Mouse (Mus musculus): Measurements from ENCODE around the gene Cdc42bpg.

The Cdc42bpg gene

GRCm38 (mm10) chr19:6277661-6278438, 28.4 kb upstream of the Cdc42bpg start:
- peak; percentile 93 for DNase-seq

- DNase-seq = no peak
Observed at GRCm38 (mm10) chr19:6278439-6279073, 27.7 kb upstream of the Cdc42bpg start.

GRCm38 (mm10) chr19:6279481-6280144, 26.6 kb upstream of the Cdc42bpg start:
- DNase-seq = no peak

- peak; percentile 70 for DNase-seq
Observed at GRCm38 (mm10) chr19:6280554-6280953, 25.7 kb upstream of the Cdc42bpg start.

- DNase-seq = no peak
Observed at GRCm38 (mm10) chr19:6281122-6282020, 24.9 kb upstream of the Cdc42bpg start.

GRCm38 (mm10) chr19:6283001-6283400, 23.3 kb upstream of the Cdc42bpg start:
- peak; percentile 72 for DNase-seq

GRCm38 (mm10) chr19:6284502-6284901, 21.8 kb upstream of the Cdc42bpg start:
- no peak for DNase-seq

GRCm38 (mm10) chr19:6285226-6285625, 21.0 kb upstream of the Cdc42bpg start:
- no peak for DNase-seq

GRCm38 (mm10) chr19:6285632-6286433, 20.4 kb upstream of the Cdc42bpg start:
- DNase-seq = peak; percentile 68

- DNase-seq = no peak
Observed at GRCm38 (mm10) chr19:6286434-6287401, 19.5 kb upstream of the Cdc42bpg start.

- DNase-seq = no peak
Observed at GRCm38 (mm10) chr19:6288236-6288894, 17.9 kb upstream of the Cdc42bpg start.

- DNase-seq = no peak
Observed at GRCm38 (mm10) chr19:6289696-6290238, 16.5 kb upstream of the Cdc42bpg start.

GRCm38 (mm10) chr19:6290720-6291116, 15.5 kb upstream of the Cdc42bpg start:
- peak; percentile 60 for DNase-seq

GRCm38 (mm10) chr19:6291117-6291781, 15.0 kb upstream of the Cdc42bpg start:
- DNase-seq = peak; percentile 89

GRCm38 (mm10) chr19:6292262-6292661, 14.0 kb upstream of the Cdc42bpg start:
- DNase-seq = no peak

- DNase-seq = no peak
Observed at GRCm38 (mm10) chr19:6294301-6294700, 12.0 kb upstream of the Cdc42bpg start.

- DNase-seq = no peak
Observed at GRCm38 (mm10) chr19:6296551-6297210, 9.6 kb upstream of the Cdc42bpg start.

- DNase-seq = no peak
Observed at GRCm38 (mm10) chr19:6297641-6298040, 8.6 kb upstream of the Cdc42bpg start.

- DNase-seq = no peak
Observed at GRCm38 (mm10) chr19:6299003-6299402, 7.3 kb upstream of the Cdc42bpg start.

All from kidney, adult 9 months (tissue).